Mouse (Mus musculus): ENCODE results near the gene Csrp1.

- TF ChIP-seq CTCF (IDR thresholded peaks at IDR 0.05; ENCODE audit: extremely low read depth, insufficient read length, insufficient replicate concordance, low read depth, low read length): no peak
- no peak for TF ChIP-seq POLR2A (IDR thresholded peaks at IDR 0.05; ENCODE audit: low read depth, low read length)
Observed at GRCm38 (mm10) chr1:135671956-135672355, 47.9 kb upstream of the Csrp1 start.
